Mouse (Mus musculus) liver, embryonic 11.5 days (tissue): ENCODE measurements at regions not wholly inside any gene's neighbourhood (a gene's known extent, or its start where the extent isn't known, plus 50 kb on each side); places are given as distances from the start of the nearest gene placed in this dataset.

Experiments
- ATAC-seq: fragments of 200-750 bp; cut with Nextera tagmentation; replicated peaks from 2 replicates; pipeline ENCODE4 v1.8.0; 2017; ENCODE audit warnings: moderate number of reproducible peaks, mild to moderate bottlenecking, moderate TSS enrichment, moderate library complexity; ENCODE audit not compliant: low FRiP score
- DNase-seq: peaks from one replicate; pipeline ENCODE4 v3.0.0-alpha.2; 2017; ENCODE audit warnings: low spot score
- H3K27ac ChIP-seq: fragments of 300-500 bp; sonication (generic); 2 replicates; pipeline ENCODE4 v1.5.1; 2014; ENCODE audit warnings: mild to moderate bottlenecking, low read depth, low read length, control low read depth
- H3K27me3 ChIP-seq: fragments of 300-500 bp; sonication (generic); replicated peaks from 2 replicates; pipeline ENCODE4 v1.6.1; 2014; ENCODE audit warnings: low read length, mixed read lengths; ENCODE audit not compliant: control insufficient read depth, insufficient read depth
- H3K36me3 ChIP-seq: fragments of 300-500 bp; sonication (generic); 2 replicates; pipeline ENCODE4 v1.6.1; 2014; ENCODE audit warnings: mild to moderate bottlenecking, low read length, moderate library complexity, mixed read lengths; ENCODE audit not compliant: control insufficient read depth, insufficient read depth
- H3K4me1 ChIP-seq: fragments of 300-500 bp; sonication (generic); replicated peaks from 2 replicates; pipeline ENCODE4 v1.6.1; 2014; ENCODE audit warnings: low read length, mixed read lengths; ENCODE audit not compliant: control insufficient read depth, insufficient read depth
- H3K4me2 ChIP-seq: fragments of 300-500 bp; sonication (generic); 2 replicates; pipeline ENCODE4 v1.6.1; 2014; ENCODE audit warnings: mild to moderate bottlenecking, control low read depth, moderate library complexity
- H3K4me3 ChIP-seq: fragments of 300-500 bp; sonication (generic); 2 replicates; pipeline ENCODE4 v1.5.1; 2014; ENCODE audit warnings: low read depth, low read length, control low read depth
- H3K9ac ChIP-seq: fragments of 300-500 bp; sonication (generic); 2 replicates; pipeline ENCODE4 v1.6.1; 2014; ENCODE audit warnings: low read depth, low read length, control low read depth
- H3K9me3 ChIP-seq: fragments of 300-500 bp; sonication (generic); 2 replicates; pipeline ENCODE4 v1.6.1; 2016; ENCODE audit warnings: low read length, inconsistent platforms, mixed read lengths; ENCODE audit not compliant: control insufficient read depth
- WGBS: fragments of 180-500 bp; shearing (Covaris S2); extraction: QIAGEN DNeasy Blood & Tissue Kit; methylation state at CpG from one replicate; pipeline ENCODE4 v1.1.7; 2014; 5-methylcytosine and 5-hydroxymethylcytosine counted together

GRCm38 (mm10) chr2:115338178-115338577 is 243.3 kb upstream of the BC052040 start:
- H3K4me1 ChIP-seq = no peaks in the 10 kb centered on the region
- no peaks in the 10 kb centered on the region for H3K27me3 ChIP-seq
- H3K4me2 ChIP-seq = no peak overlapping the region
- H3K36me3 ChIP-seq = no peaks in the 10 kb centered on the region
- H3K27ac ChIP-seq = no peak overlapping the region
- WGBS = 58% methylated on average over 7 of the region's 7 CpGs
- no peak overlapping the region for H3K9ac ChIP-seq
- DNase-seq (no peak), ATAC-seq (no peak)
- H3K9me3 ChIP-seq = no peaks in the 10 kb centered on the region
- H3K4me3 ChIP-seq = no peak overlapping the region

DNA sequence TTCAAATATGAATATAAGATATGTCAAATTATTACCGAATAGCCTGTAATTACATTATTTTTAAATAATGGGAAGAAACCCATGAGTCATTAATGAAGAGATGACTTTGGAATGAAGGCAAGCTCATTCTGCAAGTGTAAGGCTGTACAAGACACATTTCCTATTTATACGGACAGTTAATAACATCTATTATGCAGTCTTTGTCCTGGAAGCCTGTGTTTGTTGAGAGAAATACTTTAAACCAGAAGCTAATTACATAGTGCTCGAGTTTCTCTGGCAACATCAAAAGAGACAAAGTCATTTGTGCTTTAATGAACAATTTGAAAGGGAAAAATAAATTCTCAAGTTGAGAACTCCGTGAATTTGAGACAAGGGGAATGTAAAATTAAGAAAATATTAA is 242.5 kb upstream of the BC052040 start:
- H3K9me3 ChIP-seq = no peaks in the 10 kb centered on the region

GRCm38 (mm10) chr2:115342360-115342759 is 239.2 kb upstream of the BC052040 start:
- Histone ChIP-seq H3K9me3 (no peaks in the 10 kb centered on the region), H3K9ac (no peak overlapping the region), H3K4me1 (no peaks in the 10 kb centered on the region), H3K27me3 (no peaks in the 10 kb centered on the region), H3K27ac (no peak overlapping the region), H3K36me3 (no peaks in the 10 kb centered on the region), H3K4me3 (no peak overlapping the region), H3K4me2 (no peak overlapping the region)
- 85% methylated on average over 14 of the region's 14 CpGs for WGBS
- DNase-seq (no peak), ATAC-seq (no peak)

More for the DNA sequence above, 242.5 kb upstream of the BC052040 start:
- Histone ChIP-seq H3K4me2 (no peak overlapping the region), H3K4me1 (no peaks in the 10 kb centered on the region), H3K36me3 (no peaks in the 10 kb centered on the region), H3K27me3 (no peaks in the 10 kb centered on the region), H3K4me3 (no peak overlapping the region), H3K9ac (no peak overlapping the region), H3K27ac (no peak overlapping the region)
- DNase-seq (no peak), ATAC-seq (no peak)
- WGBS = 74% methylated on average over 4 of the region's 4 CpGs

DNA sequence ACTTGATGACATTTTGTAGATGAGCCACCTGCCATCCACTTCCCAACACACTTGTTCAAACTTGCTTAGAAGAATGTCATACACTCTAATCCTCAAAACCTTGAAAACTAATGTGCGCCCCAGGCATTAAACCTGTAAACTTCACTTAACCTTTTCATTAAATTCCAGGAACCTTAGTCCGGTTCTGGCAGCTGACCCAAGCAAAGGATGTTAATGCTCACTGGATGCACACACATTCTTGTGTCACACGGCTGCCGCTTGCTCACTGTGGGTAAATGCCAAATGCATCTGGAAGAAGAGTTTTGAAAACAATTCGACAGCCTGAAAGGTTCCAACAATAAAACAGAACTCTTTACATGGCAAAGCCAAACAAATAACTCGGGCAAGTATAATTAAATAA is 235.0 kb upstream of the BC052040 start:
- H3K27ac ChIP-seq = no peak overlapping the region
- no peaks in the 10 kb centered on the region for H3K27me3 ChIP-seq
- no peak overlapping the region for H3K4me2 ChIP-seq
- WGBS = 75% methylated on average over 6 of the region's 6 CpGs
- no peak for DNase-seq
- H3K36me3 ChIP-seq = no peaks in the 10 kb centered on the region
- no peaks in the 10 kb centered on the region for H3K4me1 ChIP-seq
- no peak overlapping the region for H3K9ac ChIP-seq
- no peaks in the 10 kb centered on the region for H3K9me3 ChIP-seq
- no peak overlapping the region for H3K4me3 ChIP-seq
- no peak for ATAC-seq

GRCm38 (mm10) chr2:115348263-115348662 is 233.3 kb upstream of the BC052040 start:
- Histone ChIP-seq H3K36me3 (no peaks in the 10 kb centered on the region), H3K9me3 (no peaks in the 10 kb centered on the region), H3K27me3 (no peaks in the 10 kb centered on the region), H3K4me2 (no peak overlapping the region), H3K4me3 (no peak overlapping the region), H3K9ac (no peak overlapping the region), H3K4me1 (no peaks in the 10 kb centered on the region), H3K27ac (no peak overlapping the region)
- DNase-seq (no peak), ATAC-seq (no peak)
- WGBS = 20% methylated on average over 2 of the region's 2 CpGs

GRCm38 (mm10) chr2:115371072-115371471 is 210.4 kb upstream of the BC052040 start:
- Histone ChIP-seq H3K36me3 (no peaks in the 10 kb centered on the region), H3K4me1 (no peaks in the 10 kb centered on the region), H3K4me3 (no peak overlapping the region), H3K9ac (no peak overlapping the region), H3K9me3 (no peaks in the 10 kb centered on the region), H3K27ac (no peak overlapping the region), H3K4me2 (no peak overlapping the region), H3K27me3 (no peaks in the 10 kb centered on the region)
- WGBS = 45% methylated on average over 6 of the region's 6 CpGs
- ATAC-seq = 0 out of 2 replicates have a peak, but pooled peaks have one; percentile 26
- no peak for DNase-seq

GRCm38 (mm10) chr2:115375336-115375735 is 206.2 kb upstream of the BC052040 start:
- 88% methylated on average over 5 of the region's 5 CpGs for WGBS

GRCm38 (mm10) chr2:115384414-115385180 is 196.9 kb upstream of the BC052040 start:
- H3K4me2 ChIP-seq = no peak overlapping the region
- no peak overlapping the region for H3K27ac ChIP-seq
- H3K9ac ChIP-seq = no peak overlapping the region
- WGBS = 54% methylated on average over 13 of the region's 13 CpGs
- H3K4me1 ChIP-seq = no peaks in the 10 kb centered on the region
- H3K27me3 ChIP-seq = no peaks in the 10 kb centered on the region
- DNase-seq (no peak), ATAC-seq (peak; percentile 47; the same call in 1 of the 2 replicates)
- H3K9me3 ChIP-seq = no peaks in the 10 kb centered on the region
- H3K4me3 ChIP-seq = no peak overlapping the region
- no peaks in the 10 kb centered on the region for H3K36me3 ChIP-seq

More at GRCm38 (mm10) chr2:115375336-115375735, 206.2 kb upstream of the BC052040 start:
- Histone ChIP-seq H3K27ac (no peak overlapping the region), H3K4me1 (no peaks in the 10 kb centered on the region), H3K4me3 (no peak overlapping the region), H3K36me3 (no peaks in the 10 kb centered on the region), H3K4me2 (no peak overlapping the region), H3K27me3 (no peaks in the 10 kb centered on the region), H3K9me3 (no peaks in the 10 kb centered on the region), H3K9ac (no peak overlapping the region)
- DNase-seq (no peak), ATAC-seq (no peak)
